Mouse (Mus musculus): ENCODE results near the gene Clpb. TPM values are rescaled to one million over a fixed set of nuclear protein-coding genes. Genes with fewer than 3 reads are reported as not detected.

Gene Clpb
- polyA plus RNA-seq, 1 experiment from 2014 or later, result 29.4 TPM

DNA sequence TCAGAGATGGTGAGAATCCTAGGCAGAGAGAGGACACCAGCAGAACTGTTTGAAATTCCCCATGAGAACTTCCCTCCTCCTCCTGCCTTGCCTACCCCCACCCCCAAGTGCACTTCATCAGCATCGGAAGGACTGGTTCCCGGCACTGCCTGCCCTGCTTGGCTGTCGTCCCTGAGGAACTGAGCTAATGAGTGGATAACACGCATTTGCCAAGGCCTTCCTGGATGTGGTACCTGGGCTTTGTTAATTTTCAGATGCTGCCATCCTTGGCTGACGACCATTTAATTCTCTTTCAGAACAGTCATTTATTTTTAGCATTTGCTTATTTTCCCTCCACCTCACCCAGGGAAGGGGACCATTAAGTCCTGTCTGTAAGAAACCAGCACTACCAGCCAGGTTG, 32.0 kb downstream of the Clpb start:
- Histone ChIP-seq H3K4me3 (ENCODE audit: low read depth, low read length) (no peak overlapping the region), H3K27me3 (ENCODE audit: control insufficient read depth, insufficient read depth, low read length) (no peaks in the 10 kb centered on the region), H3K9ac (ENCODE audit: low read depth, low read length) (no peak overlapping the region), H3K27ac (ENCODE audit: low read depth, low read length) (no peak overlapping the region), H3K4me1 (replicated peaks; ENCODE audit: control insufficient read depth, insufficient read depth, low read length) (no peaks in the 10 kb centered on the region), H3K36me3 (ENCODE audit: control insufficient read depth, insufficient read depth, low read length) (no peaks in the 10 kb centered on the region), H3K9me3 (ENCODE audit: control insufficient read depth, low read length) (no peaks in the 10 kb centered on the region), H3K4me2 (replicated peaks; ENCODE audit: low read depth, low read length) (no peak overlapping the region)
- DNase-seq (ENCODE audit: low spot score) (no peak), ATAC-seq (ENCODE audit: low FRiP score) (no peak)
- WGBS, result 75% methylated on average over 5 of the region's 5 CpGs

DNA sequence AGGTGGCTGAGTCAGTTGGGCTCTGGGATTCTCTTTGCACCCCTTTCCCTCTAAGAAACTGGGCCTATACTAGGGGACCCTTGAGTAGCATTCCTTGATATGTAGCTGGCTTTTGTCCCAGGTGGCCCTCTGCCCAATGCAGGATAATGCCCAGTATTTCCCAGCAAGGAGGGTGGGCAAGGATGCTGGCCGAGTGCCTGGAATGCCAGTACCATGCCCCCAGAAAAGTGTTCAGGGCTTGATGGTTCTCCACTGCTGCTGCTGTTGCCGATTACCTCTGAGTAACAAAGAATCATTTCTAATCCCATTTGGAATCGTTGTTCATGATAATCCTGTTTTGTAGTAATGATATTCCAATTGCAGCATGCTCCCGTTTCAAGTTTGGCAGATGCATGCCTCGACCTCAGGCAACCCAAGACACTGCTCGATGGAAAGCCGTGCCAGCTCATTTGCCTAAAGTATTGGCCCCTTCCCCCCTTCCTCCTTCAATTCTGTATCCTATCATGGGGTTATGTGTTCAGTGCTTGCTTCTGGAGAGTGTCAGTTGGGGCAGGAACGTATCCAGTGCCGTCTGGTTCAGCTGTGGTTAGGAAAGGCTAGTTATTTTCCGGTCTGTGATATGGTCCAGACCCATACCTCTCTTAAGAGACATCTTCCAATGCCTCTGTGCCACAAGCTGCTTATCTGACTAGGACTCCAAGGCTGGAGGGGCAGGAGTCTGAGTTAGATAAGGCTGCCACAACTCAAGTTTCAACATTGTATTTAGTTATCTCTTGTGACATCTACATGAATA, 33.7 kb downstream of the Clpb start:
- no peak for DNase-seq (ENCODE audit: low spot score)
- Histone ChIP-seq H3K4me2 (replicated peaks; ENCODE audit: low read depth, low read length) (no peak overlapping the region), H3K36me3 (ENCODE audit: control insufficient read depth, insufficient read depth, low read length) (no peaks in the 10 kb centered on the region), H3K9ac (ENCODE audit: low read depth, low read length) (no peak overlapping the region), H3K27me3 (ENCODE audit: control insufficient read depth, insufficient read depth, low read length) (no peaks in the 10 kb centered on the region), H3K27ac (ENCODE audit: low read depth, low read length) (no peak overlapping the region), H3K4me1 (replicated peaks; ENCODE audit: control insufficient read depth, insufficient read depth, low read length) (no peaks in the 10 kb centered on the region), H3K9me3 (ENCODE audit: control insufficient read depth, low read length) (no peaks in the 10 kb centered on the region), H3K4me3 (ENCODE audit: low read depth, low read length) (no peak overlapping the region)
- ATAC-seq (ENCODE audit: low FRiP score), result no peak
- 90% methylated on average over 10 of the region's 10 CpGs for WGBS

DNA sequence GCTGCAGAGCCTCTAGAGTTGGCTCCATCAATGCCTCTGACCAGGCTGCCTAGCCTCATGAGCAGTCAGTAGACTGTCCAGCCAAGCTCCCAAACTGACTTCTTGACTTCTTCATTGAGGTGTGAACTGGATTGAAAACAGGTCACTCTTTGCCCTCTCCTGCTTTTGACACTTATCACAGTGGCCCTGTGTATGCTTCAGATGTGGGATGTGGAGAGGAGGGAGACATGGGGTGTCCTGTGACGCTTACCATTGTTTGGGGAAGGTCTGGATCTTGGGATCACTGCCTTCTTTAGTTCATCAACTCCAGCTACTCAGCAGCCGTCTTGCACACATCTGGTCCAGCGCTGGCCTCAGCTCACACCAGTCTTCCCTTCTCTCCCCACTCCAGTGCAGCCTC, 36.9 kb downstream of the Clpb start:
- H3K27me3 ChIP-seq (ENCODE audit: control insufficient read depth, insufficient read depth, low read length), result no peaks in the 10 kb centered on the region

DNA sequence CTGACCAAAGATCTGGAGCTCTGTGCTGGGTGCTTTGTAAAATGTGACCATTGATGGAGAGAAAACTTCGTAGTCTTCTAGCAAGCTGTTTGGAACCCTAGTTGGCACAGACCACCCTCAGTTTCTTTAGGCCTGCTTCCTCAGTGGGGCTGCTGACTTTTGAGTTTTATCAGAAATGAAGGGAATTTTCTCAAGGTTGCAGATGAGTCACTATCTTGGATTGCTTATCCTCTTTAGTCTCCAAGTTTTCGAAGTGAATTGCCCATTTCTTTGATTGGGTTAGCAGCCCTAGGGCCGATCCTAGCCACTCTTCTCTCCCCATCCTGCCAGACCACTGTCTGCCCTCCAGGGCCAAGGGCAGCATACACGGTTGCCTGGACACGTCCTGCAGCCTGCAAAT, 39.3 kb downstream of the Clpb start:
- H3K4me3 ChIP-seq (ENCODE audit: low read depth, low read length), result no peak overlapping the region
- no peaks in the 10 kb centered on the region for H3K36me3 ChIP-seq (ENCODE audit: control insufficient read depth, insufficient read depth, low read length)
- H3K9ac ChIP-seq (ENCODE audit: low read depth, low read length), result no peak overlapping the region
- no peaks in the 10 kb centered on the region for H3K9me3 ChIP-seq (ENCODE audit: control insufficient read depth, low read length)
- H3K4me1 ChIP-seq (replicated peaks; ENCODE audit: control insufficient read depth, insufficient read depth, low read length), result no peaks in the 10 kb centered on the region
- H3K27me3 ChIP-seq (ENCODE audit: control insufficient read depth, insufficient read depth, low read length), result no peaks in the 10 kb centered on the region
- WGBS, result 83% methylated on average over 5 of the region's 5 CpGs
- DNase-seq (ENCODE audit: low spot score) (no peak), ATAC-seq (ENCODE audit: low FRiP score) (no peak)
- H3K27ac ChIP-seq (ENCODE audit: low read depth, low read length), result no peak overlapping the region
- no peak overlapping the region for H3K4me2 ChIP-seq (replicated peaks; ENCODE audit: low read depth, low read length)

More for the DNA sequence above, 36.9 kb downstream of the Clpb start:
- no peak for ATAC-seq (ENCODE audit: low FRiP score)
- H3K9ac ChIP-seq (ENCODE audit: low read depth, low read length), result no peak overlapping the region
- WGBS, result 74% methylated on average over 3 of the region's 3 CpGs
- H3K4me2 ChIP-seq (replicated peaks; ENCODE audit: low read depth, low read length), result no peak overlapping the region
- no peaks in the 10 kb centered on the region for H3K4me1 ChIP-seq (replicated peaks; ENCODE audit: control insufficient read depth, insufficient read depth, low read length)
- H3K36me3 ChIP-seq (ENCODE audit: control insufficient read depth, insufficient read depth, low read length), result no peaks in the 10 kb centered on the region
- no peaks in the 10 kb centered on the region for H3K9me3 ChIP-seq (ENCODE audit: control insufficient read depth, low read length)
- no peak overlapping the region for H3K4me3 ChIP-seq (ENCODE audit: low read depth, low read length)
- no peak overlapping the region for H3K27ac ChIP-seq (ENCODE audit: low read depth, low read length)
- DNase-seq (ENCODE audit: low spot score), result no peak

DNA sequence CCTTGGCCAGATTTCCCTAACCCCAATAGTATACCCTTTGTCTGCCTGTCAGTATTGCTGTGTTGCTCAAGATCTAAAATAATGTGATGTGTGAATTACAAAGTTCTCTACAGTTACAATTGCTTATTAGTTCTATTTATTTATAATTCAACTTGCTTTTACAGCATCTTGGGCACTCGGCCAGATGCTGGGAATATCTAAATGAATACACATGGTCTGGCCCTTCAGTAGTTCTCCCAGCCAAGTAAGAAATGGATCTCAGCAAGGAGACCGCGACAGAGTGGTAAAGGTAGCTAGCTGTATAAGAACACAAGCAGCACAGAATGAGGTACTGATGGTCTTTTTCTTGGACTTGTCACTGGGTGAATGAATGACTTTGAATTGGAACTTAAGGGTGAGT, 46.2 kb downstream of the Clpb start:
- DNase-seq (ENCODE audit: low spot score), result no peak
- WGBS, result 97% methylated on average over 3 of the region's 3 CpGs
- no peaks in the 10 kb centered on the region for H3K4me1 ChIP-seq (replicated peaks; ENCODE audit: control insufficient read depth, insufficient read depth, low read length)
- H3K9me3 ChIP-seq (ENCODE audit: control insufficient read depth, low read length), result no peaks in the 10 kb centered on the region
- no peak overlapping the region for H3K4me3 ChIP-seq (ENCODE audit: low read depth, low read length)
- no peak overlapping the region for H3K27ac ChIP-seq (ENCODE audit: low read depth, low read length)
- no peak overlapping the region for H3K9ac ChIP-seq (ENCODE audit: low read depth, low read length)
- no peaks in the 10 kb centered on the region for H3K27me3 ChIP-seq (ENCODE audit: control insufficient read depth, insufficient read depth, low read length)
- ATAC-seq (ENCODE audit: low FRiP score), result no peak
- H3K36me3 ChIP-seq (ENCODE audit: control insufficient read depth, insufficient read depth, low read length), result no peaks in the 10 kb centered on the region
- H3K4me2 ChIP-seq (replicated peaks; ENCODE audit: low read depth, low read length), result no peak overlapping the region

DNA sequence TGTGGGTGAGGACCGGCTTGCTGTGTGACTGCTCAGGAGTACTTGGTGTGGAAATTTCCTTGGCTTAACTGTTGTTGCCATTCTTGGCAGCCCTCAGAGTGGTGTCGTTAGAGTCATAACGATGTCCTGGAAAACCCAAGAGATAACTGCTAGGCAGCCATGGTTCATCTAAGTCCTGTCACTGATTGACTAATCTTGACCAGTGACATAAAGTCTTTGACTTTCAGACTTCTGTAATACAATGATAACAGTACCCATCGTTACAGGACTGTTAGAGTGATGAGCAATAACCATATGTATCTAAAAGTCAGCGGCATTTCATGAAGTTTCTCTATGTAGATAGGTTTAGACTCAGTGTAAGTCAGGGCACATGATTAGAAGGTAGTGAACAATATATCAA, 46.8 kb downstream of the Clpb start:
- H3K4me1 ChIP-seq (replicated peaks; ENCODE audit: control insufficient read depth, insufficient read depth, low read length), result no peaks in the 10 kb centered on the region
- H3K4me3 ChIP-seq (ENCODE audit: low read depth, low read length), result no peak overlapping the region
- no peak overlapping the region for H3K27ac ChIP-seq (ENCODE audit: low read depth, low read length)
- H3K4me2 ChIP-seq (replicated peaks; ENCODE audit: low read depth, low read length), result no peak overlapping the region
- H3K9me3 ChIP-seq (ENCODE audit: control insufficient read depth, low read length), result no peaks in the 10 kb centered on the region
- 96% methylated on average over 5 of the region's 5 CpGs for WGBS
- DNase-seq (ENCODE audit: low spot score), result no peak
- no peak for ATAC-seq (ENCODE audit: low FRiP score)
- no peak overlapping the region for H3K9ac ChIP-seq (ENCODE audit: low read depth, low read length)
- H3K36me3 ChIP-seq (ENCODE audit: control insufficient read depth, insufficient read depth, low read length), result no peaks in the 10 kb centered on the region
- H3K27me3 ChIP-seq (ENCODE audit: control insufficient read depth, insufficient read depth, low read length), result no peaks in the 10 kb centered on the region

DNA sequence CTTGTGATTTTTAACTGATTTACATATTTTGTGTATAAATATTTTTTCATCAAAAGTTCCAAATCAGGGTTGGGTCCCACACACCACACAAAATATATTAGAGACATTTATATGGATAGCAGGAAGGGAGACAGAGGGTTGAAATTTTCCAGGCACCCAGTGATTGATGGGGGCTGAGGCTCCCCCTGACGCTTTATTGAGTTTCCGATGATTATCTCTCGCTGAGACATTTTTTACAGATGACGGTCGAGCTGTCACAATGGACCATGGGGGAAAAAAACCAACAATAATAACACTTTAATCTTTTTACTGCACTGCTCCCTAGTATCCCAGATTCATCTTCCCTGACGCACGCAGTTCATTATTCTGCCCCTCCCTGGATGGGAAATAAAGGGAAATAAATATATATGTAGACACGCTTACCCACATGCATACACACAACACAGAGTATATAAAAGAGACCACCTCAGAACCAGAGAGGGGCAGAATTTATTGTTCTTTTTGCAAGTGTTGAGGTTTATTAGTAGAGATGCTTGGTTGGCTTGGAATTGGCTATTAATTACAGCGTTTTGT, 50.5 kb downstream of the Clpb start:
- Histone ChIP-seq H3K4me3 (ENCODE audit: low read depth, low read length) (no peak overlapping the region), H3K27me3 (ENCODE audit: control insufficient read depth, insufficient read depth, low read length) (no peaks in the 10 kb centered on the region), H3K36me3 (ENCODE audit: control insufficient read depth, insufficient read depth, low read length) (no peaks in the 10 kb centered on the region), H3K9me3 (ENCODE audit: control insufficient read depth, low read length) (no peaks in the 10 kb centered on the region), H3K27ac (ENCODE audit: low read depth, low read length) (no peak overlapping the region), H3K4me2 (replicated peaks; ENCODE audit: low read depth, low read length) (no peak overlapping the region), H3K9ac (ENCODE audit: low read depth, low read length) (no peak overlapping the region), H3K4me1 (replicated peaks; ENCODE audit: control insufficient read depth, insufficient read depth, low read length) (no peaks in the 10 kb centered on the region)
- WGBS, result 84% methylated on average over 9 of the region's 9 CpGs
- DNase-seq (ENCODE audit: low spot score) (no peak), ATAC-seq (ENCODE audit: low FRiP score) (0 out of 2 replicates have a peak, but pooled peaks have one; percentile 33)

DNA sequence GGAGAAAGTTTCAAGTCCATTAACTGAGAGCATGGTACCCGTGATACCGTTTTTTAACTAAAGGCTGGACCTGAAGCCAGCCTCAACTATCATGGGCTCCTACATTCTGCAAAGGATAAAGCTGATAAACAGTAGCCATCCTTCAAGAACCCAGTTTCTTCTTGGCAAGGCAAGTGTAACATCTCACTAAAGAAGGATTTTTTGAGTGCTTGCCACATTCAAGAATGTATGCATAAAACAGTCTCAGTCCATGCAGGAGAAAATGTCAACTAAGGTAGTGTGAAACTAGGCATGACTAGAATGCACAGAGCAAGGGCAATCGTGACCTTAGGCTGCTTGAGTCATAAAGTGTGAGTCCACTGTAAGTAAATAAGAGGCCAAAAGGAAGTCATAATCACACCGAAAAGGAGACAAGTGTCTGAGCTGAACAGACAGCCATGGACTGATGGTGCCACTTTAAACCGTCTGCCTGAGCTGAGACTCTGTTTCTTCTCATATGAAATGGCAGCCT, 51.7 kb downstream of the Clpb start:
- 84% methylated on average over 5 of the region's 5 CpGs for WGBS
- Histone ChIP-seq H3K4me1 (replicated peaks; ENCODE audit: control insufficient read depth, insufficient read depth, low read length) (no peaks in the 10 kb centered on the region), H3K9me3 (ENCODE audit: control insufficient read depth, low read length) (no peaks in the 10 kb centered on the region), H3K4me2 (replicated peaks; ENCODE audit: low read depth, low read length) (no peak overlapping the region), H3K36me3 (ENCODE audit: control insufficient read depth, insufficient read depth, low read length) (no peaks in the 10 kb centered on the region), H3K9ac (ENCODE audit: low read depth, low read length) (no peak overlapping the region), H3K27ac (ENCODE audit: low read depth, low read length) (no peak overlapping the region), H3K4me3 (ENCODE audit: low read depth, low read length) (no peak overlapping the region), H3K27me3 (ENCODE audit: control insufficient read depth, insufficient read depth, low read length) (no peaks in the 10 kb centered on the region)
- no peak for DNase-seq (ENCODE audit: low spot score)
- ATAC-seq (ENCODE audit: low FRiP score), result no peak

DNA sequence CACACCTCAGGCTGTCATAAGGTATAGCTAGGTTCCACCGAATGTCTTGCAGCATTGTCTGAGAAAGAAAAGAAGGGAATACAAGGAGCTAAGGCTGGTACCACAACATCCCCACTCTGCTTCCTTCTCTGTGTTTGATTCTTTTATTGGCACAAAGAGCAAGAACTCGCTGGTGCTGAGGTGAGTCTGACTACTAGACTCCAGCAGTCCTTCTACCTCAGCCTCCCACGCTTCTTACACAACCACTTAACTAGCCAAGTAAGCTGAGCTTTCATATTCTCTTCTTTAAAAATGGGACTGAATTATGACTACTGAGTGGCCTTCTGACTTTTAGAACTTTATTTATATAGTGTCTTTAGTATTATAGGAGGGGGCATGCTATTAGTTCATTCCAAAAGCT, 56.9 kb downstream of the Clpb start:
- Histone ChIP-seq H3K36me3 (ENCODE audit: control insufficient read depth, insufficient read depth, low read length) (no peaks in the 10 kb centered on the region), H3K27ac (ENCODE audit: low read depth, low read length) (no peak overlapping the region), H3K27me3 (ENCODE audit: control insufficient read depth, insufficient read depth, low read length) (no peaks in the 10 kb centered on the region), H3K4me2 (replicated peaks; ENCODE audit: low read depth, low read length) (no peak overlapping the region), H3K4me1 (replicated peaks; ENCODE audit: control insufficient read depth, insufficient read depth, low read length) (no peaks in the 10 kb centered on the region), H3K4me3 (ENCODE audit: low read depth, low read length) (no peak overlapping the region), H3K9me3 (ENCODE audit: control insufficient read depth, low read length) (no peaks in the 10 kb centered on the region), H3K9ac (ENCODE audit: low read depth, low read length) (no peak overlapping the region)
- 85% methylated on average over 3 of the region's 3 CpGs for WGBS
- DNase-seq (ENCODE audit: low spot score), result no peak
- no peak for ATAC-seq (ENCODE audit: low FRiP score)

Measured in hindbrain, embryonic 11.5 days (tissue).